Mouse (Mus musculus) gastrocnemius, postnatal 4 days (tissue): Measurements from ENCODE around the gene B4galt1. TPM values are rescaled to one million over a fixed set of nuclear protein-coding genes. Genes with fewer than 3 reads are reported as not detected.

ENCODE experiments used
- DNase-seq, 2 experiments: peaks; one replicate each; pipeline ENCODE4 v3.0.0; 2021 to 2022; ENCODE audit warnings: low spot score in 2 of 2, mixed read lengths in 2 of 2
- total RNA-seq, 2 experiments: library from RNA; stranded (reverse); gene quantifications; 2 replicates each; pipeline ENCODE4 v1.2.3; 2021

B4galt1 gene
- total RNA-seq, 2 experiments from 2014 or later: 89.0 to 91.4 TPM

DNA sequence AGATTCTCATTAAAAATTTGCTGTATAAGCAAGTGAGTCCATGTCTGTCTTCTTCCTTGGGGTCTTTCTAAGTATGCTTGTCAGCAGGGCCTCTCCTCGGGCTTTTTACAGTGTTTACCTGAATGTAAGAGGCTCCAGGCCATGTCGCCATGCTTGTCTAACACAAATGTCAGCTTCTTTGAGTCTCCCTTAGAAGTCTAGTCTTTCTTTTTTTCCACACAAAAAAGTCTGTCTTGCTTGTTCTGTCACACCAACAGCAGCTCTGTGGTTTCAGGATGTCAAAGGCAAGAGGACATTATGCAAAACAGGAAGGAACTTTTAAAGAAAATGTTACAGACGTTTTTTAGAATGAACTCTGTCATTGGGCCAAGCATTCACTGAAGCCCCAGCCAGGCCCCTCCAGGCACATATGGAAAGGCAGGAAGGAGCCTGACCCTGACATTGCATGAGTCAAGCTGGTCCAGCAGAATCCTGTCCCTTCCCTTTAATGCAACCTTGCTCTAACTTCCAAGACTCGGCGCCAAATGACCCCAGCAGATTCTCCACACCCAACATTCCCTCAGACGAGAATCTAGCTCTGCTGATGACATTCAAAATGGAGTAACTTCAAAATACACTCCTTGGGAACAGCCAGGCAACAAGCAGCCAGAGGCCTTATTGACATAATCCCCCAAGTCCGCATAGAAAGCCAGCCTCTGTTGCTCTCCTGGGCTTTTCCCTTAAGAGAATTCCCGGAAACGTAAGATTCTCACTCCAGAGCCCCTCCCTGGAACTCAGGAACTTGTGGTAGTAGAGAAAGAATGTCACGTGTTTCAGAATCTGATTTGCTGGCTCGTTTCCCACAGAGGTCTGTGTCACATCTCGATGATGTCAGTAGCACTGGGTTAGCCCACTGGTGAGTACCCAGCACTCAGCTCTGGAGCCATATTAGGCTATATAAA, 8.7 kb downstream of the B4galt1 start:
- peak in 1 of 2 experiments; percentile 36 for DNase-seq

DNA sequence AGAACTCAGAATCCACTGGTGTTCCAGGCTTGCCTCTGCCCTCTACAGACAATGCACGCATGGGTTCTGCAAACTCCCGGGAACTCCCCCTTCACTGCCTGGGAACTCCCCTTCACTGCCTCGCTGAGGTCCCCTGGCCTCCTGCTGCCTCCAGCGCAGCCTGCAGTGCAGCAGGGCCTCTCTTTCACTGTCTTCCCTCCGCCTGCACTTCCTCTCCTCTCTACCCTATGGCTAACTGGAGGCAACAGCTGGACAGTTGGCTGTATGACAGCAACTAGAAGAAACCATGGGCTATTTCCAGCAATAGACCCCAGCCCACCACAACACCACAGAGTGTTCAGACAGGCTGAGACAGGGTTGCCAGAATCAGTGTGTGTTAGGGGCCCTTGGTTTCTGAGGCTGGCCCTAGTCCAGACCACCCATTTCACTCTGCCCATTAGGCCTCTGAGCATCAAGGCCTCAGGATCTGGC, 9.5 kb downstream of the B4galt1 start:
- DNase-seq: peak; percentile 32 to 57

- peak in 1 of 2 experiments; percentile 56 for DNase-seq
Observed at GRCm38 (mm10) chr4:40843726-40844125, 10.1 kb downstream of the B4galt1 start.

DNA sequence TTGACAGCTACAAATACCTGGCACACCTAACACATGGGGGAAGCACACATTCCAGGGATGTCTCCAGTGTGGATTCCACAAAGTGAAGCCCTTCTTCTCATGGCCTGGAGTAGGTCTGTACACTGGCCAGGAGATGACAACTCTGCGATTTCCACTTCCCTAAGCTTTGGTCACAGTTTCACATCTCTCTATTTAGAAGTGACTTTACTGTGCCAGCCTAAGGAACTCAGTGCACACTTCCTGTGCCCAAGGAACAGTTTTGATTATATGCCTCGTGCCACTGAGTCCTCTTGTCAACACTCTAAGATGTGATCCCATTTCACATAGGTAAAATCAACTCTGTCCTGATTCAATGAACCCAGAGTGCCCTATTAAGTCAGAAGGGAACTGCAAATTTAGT, 13.4 kb downstream of the B4galt1 start:
- no peak for DNase-seq

- no peak for DNase-seq
Observed at GRCm38 (mm10) chr4:40839251-40839650, 14.6 kb downstream of the B4galt1 start.

- peak in 1 of 2 experiments; percentile 72 for DNase-seq
Observed at GRCm38 (mm10) chr4:40837451-40838285, 16.1 kb downstream of the B4galt1 start.

- DNase-seq: no peak
Observed at GRCm38 (mm10) chr4:40837008-40837407, 16.8 kb downstream of the B4galt1 start.

GRCm38 (mm10) chr4:40834872-40835271, 18.9 kb downstream of the B4galt1 start:
- DNase-seq: no peak

GRCm38 (mm10) chr4:40834232-40834786, 19.5 kb downstream of the B4galt1 start:
- no peak for DNase-seq

GRCm38 (mm10) chr4:40833381-40834231, 20.2 kb downstream of the B4galt1 start:
- DNase-seq: no peak

GRCm38 (mm10) chr4:40830530-40830929, 23.3 kb downstream of the B4galt1 start:
- DNase-seq: no peak

DNA sequence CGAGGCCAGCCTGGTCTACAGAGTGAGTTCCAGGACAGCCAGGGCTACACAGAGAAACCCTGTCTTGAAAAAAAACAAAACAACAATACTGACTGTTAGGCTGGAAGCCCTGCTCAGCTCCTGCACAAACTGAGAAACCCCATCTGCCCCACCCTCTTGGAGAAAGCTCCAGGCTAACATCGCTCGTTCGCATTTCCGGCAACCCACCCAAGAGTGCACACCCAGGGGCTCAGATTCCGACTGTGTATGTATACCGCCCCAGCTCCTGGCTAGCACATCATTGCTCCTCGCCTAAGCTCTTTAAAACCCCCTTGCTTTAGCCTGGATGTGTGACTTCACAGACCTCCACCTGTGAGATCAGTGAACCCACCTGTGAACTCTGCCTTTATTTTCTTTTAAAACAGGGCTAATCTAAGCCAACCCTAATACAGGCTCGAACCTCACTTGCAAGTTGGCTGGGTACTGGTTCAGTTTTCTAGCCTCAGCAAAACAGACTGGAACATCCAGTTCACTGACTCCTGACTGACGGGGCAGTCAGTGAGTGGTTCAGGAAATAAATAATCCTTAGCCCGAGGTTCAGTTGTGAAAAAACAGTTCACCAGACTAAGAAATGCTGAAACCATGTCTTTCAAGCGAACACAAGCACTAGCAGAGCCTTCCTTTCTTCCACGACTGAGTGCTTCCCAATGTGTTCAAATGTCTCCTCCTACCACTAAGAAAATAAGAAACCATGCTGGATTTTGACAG, 24.0 kb downstream of the B4galt1 start:
- DNase-seq: no peak

- DNase-seq: peak in 1 of 2 experiments; percentile 23
Observed at GRCm38 (mm10) chr4:40828910-40829309, 24.9 kb downstream of the B4galt1 start.

DNA sequence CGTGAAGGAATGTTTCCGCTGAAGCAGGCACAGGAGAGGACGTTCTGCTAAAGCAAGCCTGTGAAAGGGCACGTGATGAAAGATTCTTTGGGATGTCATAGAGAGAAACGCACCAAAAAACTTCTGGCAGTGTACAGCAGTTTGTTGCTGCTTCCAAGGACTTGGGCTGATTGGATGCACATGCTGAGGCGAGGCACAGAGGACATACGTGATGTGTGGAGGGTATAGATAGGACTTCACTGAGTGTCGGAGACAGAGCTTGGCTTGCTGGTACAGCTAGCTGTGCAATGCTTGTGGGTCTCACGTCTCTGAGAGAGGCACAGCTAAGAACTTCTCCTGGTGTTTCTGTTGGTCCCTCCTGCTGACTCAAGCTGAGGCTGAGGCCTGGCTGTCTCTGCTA, 25.9 kb downstream of the B4galt1 start:
- DNase-seq: no peak

GRCm38 (mm10) chr4:40826810-40827209, 27.0 kb downstream of the B4galt1 start:
- DNase-seq: no peak

- no peak for DNase-seq
Observed at GRCm38 (mm10) chr4:40825981-40826380, 27.8 kb downstream of the B4galt1 start.

GRCm38 (mm10) chr4:40825146-40825545, 28.7 kb downstream of the B4galt1 start:
- no peak for DNase-seq

- DNase-seq: no peak
Observed at GRCm38 (mm10) chr4:40824505-40824904, 29.3 kb downstream of the B4galt1 start.

- no peak for DNase-seq
Observed at GRCm38 (mm10) chr4:40823664-40824063, 30.1 kb downstream of the B4galt1 start.

DNA sequence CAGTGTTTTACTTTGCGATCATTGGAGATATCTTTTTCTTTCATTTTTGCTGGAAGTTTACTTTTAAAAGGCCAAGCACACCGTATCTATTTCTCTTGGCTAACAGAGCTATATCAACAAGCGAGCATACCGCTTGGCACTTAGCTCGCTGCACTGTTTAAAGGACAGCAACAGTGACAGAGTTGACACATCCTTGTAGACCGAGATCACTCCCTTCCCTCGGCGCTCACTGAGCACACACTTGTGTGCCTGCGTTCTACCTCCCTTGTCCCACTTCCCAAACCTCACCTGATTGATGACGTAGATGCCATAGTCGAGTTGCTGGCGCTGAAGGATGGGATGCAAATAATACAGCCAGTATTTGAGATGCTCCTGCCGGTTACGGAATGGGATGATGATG, 30.7 kb downstream of the B4galt1 start:
- no peak for DNase-seq
